Mouse (Mus musculus) kidney, embryonic 15.5 days (tissue): ENCODE measurements at regions not wholly inside any gene's neighbourhood (a gene's known extent, or its start where the extent isn't known, plus 50 kb on each side); places are given as distances from the start of the nearest gene placed in this dataset.
"Not testable (repeated sequence)": the region's sequence is repeated elsewhere in the genome, so short reads cannot be mapped to it uniquely, and the experiment has no call there.

ENCODE experiments used
- ATAC-seq: fragments of 200-750 bp; cut with Nextera tagmentation; replicated peaks from 2 replicates; pipeline ENCODE4 v1.8.0; 2017; ENCODE audit warnings: moderate TSS enrichment; ENCODE audit not compliant: low FRiP score
- H3K27ac ChIP-seq: fragments of 300-500 bp; sonication (generic); 2 replicates; pipeline ENCODE4 v1.5.1; 2015; ENCODE audit warnings: mild to moderate bottlenecking, inconsistent platforms
- H3K27me3 ChIP-seq: fragments of 300-500 bp; sonication (generic); 2 replicates; pipeline ENCODE4 v1.6.1; 2015; ENCODE audit warnings: inconsistent platforms
- H3K36me3 ChIP-seq: fragments of 300-500 bp; sonication (generic); 2 replicates; pipeline ENCODE4 v1.6.1; 2015; ENCODE audit warnings: inconsistent platforms
- H3K4me1 ChIP-seq: fragments of 300-500 bp; sonication (generic); 2 replicates; pipeline ENCODE4 v1.6.1; 2015; ENCODE audit warnings: inconsistent platforms
- H3K4me2 ChIP-seq: fragments of 300-500 bp; sonication (generic); 2 replicates; pipeline ENCODE4 v1.6.1; 2015; ENCODE audit warnings: moderate library complexity, mild to moderate bottlenecking, inconsistent platforms
- H3K4me3 ChIP-seq: fragments of 300-500 bp; sonication (generic); replicated peaks from 2 replicates; pipeline ENCODE4 v1.5.1; 2015; ENCODE audit warnings: mild to moderate bottlenecking, inconsistent platforms
- H3K9ac ChIP-seq: fragments of 300-500 bp; sonication (generic); 2 replicates; pipeline ENCODE4 v1.6.1; 2015; ENCODE audit warnings: mild to moderate bottlenecking, inconsistent platforms
- H3K9me3 ChIP-seq: fragments of 300-500 bp; sonication (generic); replicated peaks from 2 replicates; pipeline ENCODE4 v1.6.1; 2016; ENCODE audit warnings: inconsistent platforms
- WGBS: fragments of 180-500 bp; shearing (Covaris S2); methylation state at CpG from one replicate; pipeline ENCODE4 v1.1.7; 2015; ENCODE audit warnings: mixed read lengths; 5-methylcytosine and 5-hydroxymethylcytosine counted together

- H3K4me3 ChIP-seq = no peak overlapping the region
- no peak overlapping the region for H3K9ac ChIP-seq
- no peak overlapping the region for H3K4me2 ChIP-seq
- H3K27ac ChIP-seq = no peak overlapping the region
- ATAC-seq = no peak
- H3K9me3 ChIP-seq = no peaks in the 10 kb centered on the region
- peaks cover 37% of the 10 kb centered on the region for H3K27me3 ChIP-seq
- H3K4me1 ChIP-seq = no peaks in the 10 kb centered on the region
- no peaks in the 10 kb centered on the region for H3K36me3 ChIP-seq
- 68% methylated on average over 3 of the region's 3 CpGs for WGBS
These were observed 223.6 kb upstream of the Egfl6 start for GRCm38 (mm10) chrX:166809165-166809564.

GRCm38 (mm10) chrX:166808207-166808606, 222.7 kb upstream of the Egfl6 start:
- no peak for ATAC-seq
- no peak overlapping the region for H3K4me3 ChIP-seq
- 83% methylated on average over 5 of the region's 5 CpGs for WGBS
- H3K4me2 ChIP-seq = no peak overlapping the region
- H3K27me3 ChIP-seq = peaks cover 44% of the 10 kb centered on the region
- no peak overlapping the region for H3K9ac ChIP-seq
- H3K27ac ChIP-seq = no peak overlapping the region
- H3K36me3 ChIP-seq = no peaks in the 10 kb centered on the region
- H3K4me1 ChIP-seq = no peaks in the 10 kb centered on the region
- no peaks in the 10 kb centered on the region for H3K9me3 ChIP-seq

- no peaks in the 10 kb centered on the region for H3K36me3 ChIP-seq
- H3K4me2 ChIP-seq = no peak overlapping the region
- no peak overlapping the region for H3K4me3 ChIP-seq
- H3K9me3 ChIP-seq = no peaks in the 10 kb centered on the region
- no peak overlapping the region for H3K9ac ChIP-seq
- WGBS = 88% methylated on average over 1 of the region's 1 CpGs
- no peaks in the 10 kb centered on the region for H3K4me1 ChIP-seq
- H3K27ac ChIP-seq = no peak overlapping the region
- no peak for ATAC-seq
- H3K27me3 ChIP-seq = peaks cover 42% of the 10 kb centered on the region
These were observed 220.4 kb upstream of the Egfl6 start for GRCm38 (mm10) chrX:166805957-166806356.

- no peak for ATAC-seq
- no peaks in the 10 kb centered on the region for H3K4me1 ChIP-seq
- H3K27ac ChIP-seq = no peak overlapping the region
These were observed 220.0 kb upstream of the Egfl6 start for GRCm38 (mm10) chrX:166805480-166805879.

GRCm38 (mm10) chrX:166803246-166803645, 217.7 kb upstream of the Egfl6 start:
- Histone ChIP-seq H3K27me3 (peaks cover 24% of the 10 kb centered on the region), H3K4me1 (no peaks in the 10 kb centered on the region), H3K9ac (no peak overlapping the region), H3K4me2 (no peak overlapping the region), H3K4me3 (no peak overlapping the region), H3K36me3 (no peaks in the 10 kb centered on the region), H3K9me3 (no peaks in the 10 kb centered on the region), H3K27ac (no peak overlapping the region)
- WGBS = 54% methylated on average over 6 of the region's 6 CpGs
- ATAC-seq = no peak

More at GRCm38 (mm10) chrX:166805480-166805879, 220.0 kb upstream of the Egfl6 start:
- Histone ChIP-seq H3K4me2 (no peak overlapping the region), H3K36me3 (no peaks in the 10 kb centered on the region), H3K27me3 (peaks cover 40% of the 10 kb centered on the region), H3K9ac (no peak overlapping the region), H3K9me3 (no peaks in the 10 kb centered on the region), H3K4me3 (no peak overlapping the region)
- 59% methylated on average over 4 of the region's 4 CpGs for WGBS

GRCm38 (mm10) chrX:166801017-166801416, 215.5 kb upstream of the Egfl6 start:
- ATAC-seq = no peak
- Histone ChIP-seq H3K27ac (no peak overlapping the region), H3K36me3 (no peaks in the 10 kb centered on the region), H3K27me3 (peaks cover 30% of the 10 kb centered on the region), H3K9ac (no peak overlapping the region), H3K9me3 (no peaks in the 10 kb centered on the region), H3K4me1 (no peaks in the 10 kb centered on the region), H3K4me3 (no peak overlapping the region), H3K4me2 (no peak overlapping the region)
- WGBS = 89% methylated on average over 2 of the region's 2 CpGs

- peaks cover 48% of the 10 kb centered on the region for H3K27me3 ChIP-seq
- WGBS = 68% methylated on average over 2 of the region's 2 CpGs
- no peaks in the 10 kb centered on the region for H3K9me3 ChIP-seq
- no peak overlapping the region for H3K4me3 ChIP-seq
- H3K36me3 ChIP-seq = no peaks in the 10 kb centered on the region
- H3K4me1 ChIP-seq = no peaks in the 10 kb centered on the region
- no peak overlapping the region for H3K9ac ChIP-seq
- H3K27ac ChIP-seq = no peak overlapping the region
- ATAC-seq = no peak
- no peak overlapping the region for H3K4me2 ChIP-seq
These were observed 210.1 kb upstream of the Egfl6 start for GRCm38 (mm10) chrX:166795651-166796050.

GRCm38 (mm10) chrX:166789031-166789430, 203.5 kb upstream of the Egfl6 start:
- ATAC-seq = no peak
- Histone ChIP-seq H3K4me2 (no peak overlapping the region), H3K27me3 (peaks cover 48% of the 10 kb centered on the region), H3K9ac (no peak overlapping the region), H3K9me3 (no peaks in the 10 kb centered on the region), H3K4me1 (no peaks in the 10 kb centered on the region), H3K36me3 (no peaks in the 10 kb centered on the region), H3K27ac (no peak overlapping the region), H3K4me3 (no peak overlapping the region)
- 63% methylated on average over 3 of the region's 3 CpGs for WGBS

- not testable (repeated sequence) for H3K9me3 ChIP-seq, H3K36me3 ChIP-seq, H3K4me2 ChIP-seq, ATAC-seq, H3K4me3 ChIP-seq, H3K9ac ChIP-seq, H3K4me1 ChIP-seq, H3K27ac ChIP-seq
- WGBS = 89% methylated on average over 1 of the region's 1 CpGs
- peaks cover 46% of the 10 kb centered on the region for H3K27me3 ChIP-seq
These were observed 201.6 kb upstream of the Egfl6 start for GRCm38 (mm10) chrX:166787137-166787536.

- Histone ChIP-seq H3K36me3 (no peaks in the 10 kb centered on the region), H3K27me3 (peaks cover 37% of the 10 kb centered on the region), H3K9me3 (no peaks in the 10 kb centered on the region), H3K4me1 (no peaks in the 10 kb centered on the region), H3K4me3 (no peak overlapping the region), H3K27ac (no peak overlapping the region), H3K4me2 (no peak overlapping the region), H3K9ac (no peak overlapping the region)
- 72% methylated on average over 3 of the region's 3 CpGs for WGBS
- ATAC-seq = no peak
These were observed 200.1 kb upstream of the Egfl6 start for GRCm38 (mm10) chrX:166785615-166786014.

GRCm38 (mm10) chrX:166783377-166783776, 197.9 kb upstream of the Egfl6 start:
- no peak overlapping the region for H3K4me3 ChIP-seq
- no peak for ATAC-seq
- no peak overlapping the region for H3K9ac ChIP-seq
- H3K4me2 ChIP-seq = no peak overlapping the region
- H3K4me1 ChIP-seq = no peaks in the 10 kb centered on the region
- no peak overlapping the region for H3K27ac ChIP-seq
- 69% methylated on average over 2 of the region's 2 CpGs for WGBS
- peaks cover 33% of the 10 kb centered on the region for H3K27me3 ChIP-seq
- H3K36me3 ChIP-seq = no peaks in the 10 kb centered on the region
- no peaks in the 10 kb centered on the region for H3K9me3 ChIP-seq

GRCm38 (mm10) chrX:166779334-166780092, 194.0 kb upstream of the Egfl6 start:
- Histone ChIP-seq H3K4me1 (no peaks in the 10 kb centered on the region), H3K27ac (no peak overlapping the region), H3K9ac (no peak overlapping the region), H3K9me3 (no peaks in the 10 kb centered on the region), H3K36me3 (no peaks in the 10 kb centered on the region), H3K27me3 (peaks cover 26% of the 10 kb centered on the region), H3K4me3 (no peak overlapping the region), H3K4me2 (no peak overlapping the region)
- 78% methylated on average over 6 of the region's 6 CpGs for WGBS
- no peak for ATAC-seq

GRCm38 (mm10) chrX:166773408-166773854, 187.9 kb upstream of the Egfl6 start:
- Histone ChIP-seq H3K4me3 (no peak overlapping the region), H3K27me3 (peaks cover 34% of the 10 kb centered on the region), H3K27ac (no peak overlapping the region), H3K36me3 (no peaks in the 10 kb centered on the region), H3K4me2 (no peak overlapping the region), H3K9ac (no peak overlapping the region), H3K4me1 (0 out of 2 replicates have a peak, but pooled peaks cover 3% of the 10 kb centered on the region), H3K9me3 (no peaks in the 10 kb centered on the region)
- WGBS = 25% methylated on average over 6 of the region's 6 CpGs
- peak; percentile 78 for ATAC-seq
